Mouse (Mus musculus) ES-Bruce4 (cell line): ENCODE results near the gene Dpm3. TPM values are rescaled to one million over a fixed set of nuclear protein-coding genes. Genes with fewer than 3 reads are reported as not detected.
A peak's percentile ranks its signal among the peaks of the same experiment; 100 is the strongest.

ENCODE experiments used
- H3K27ac ChIP-seq: 2 replicates; pipeline ENCODE4 v1.5.1; 2012; ENCODE audit warnings: low read length, inconsistent platforms; ENCODE audit not compliant: insufficient read depth
- H3K27me3 ChIP-seq: 2 replicates; pipeline ENCODE4 v1.6.1; 2012; ENCODE audit warnings: mild to moderate bottlenecking, low read length, inconsistent platforms; ENCODE audit not compliant: control insufficient read depth, poor library complexity, insufficient read depth, severe bottlenecking
- H3K36me3 ChIP-seq: 2 replicates; pipeline ENCODE4 v1.6.1; 2012; ENCODE audit warnings: inconsistent platforms, mild to moderate bottlenecking, low read length, moderate library complexity; ENCODE audit not compliant: control insufficient read depth, poor library complexity, insufficient read depth, severe bottlenecking
- H3K4me1 ChIP-seq: one replicate; pipeline ENCODE4 v1.8.1; 2011; ENCODE audit warnings: low read length; ENCODE audit not compliant: control insufficient read depth, insufficient read depth
- H3K4me3 ChIP-seq: 2 replicates; pipeline ENCODE4 v1.5.1; 2011; ENCODE audit warnings: low read depth, mild to moderate bottlenecking, low read length
- H3K9ac ChIP-seq: 2 replicates; pipeline ENCODE4 v1.6.1; 2012; ENCODE audit warnings: low read depth, mild to moderate bottlenecking, inconsistent platforms; ENCODE audit not compliant: poor library complexity, severe bottlenecking
- H3K9me3 ChIP-seq: replicated peaks from 2 replicates; pipeline ENCODE4 v1.6.1; 2012; ENCODE audit warnings: mild to moderate bottlenecking, low read length, inconsistent platforms; ENCODE audit not compliant: control insufficient read depth, poor library complexity, insufficient read depth, severe bottlenecking
- CTCF ChIP-seq: IDR thresholded peaks from one replicate; pipeline ENCODE4 v1.8.1; 2011; ENCODE audit warnings: low read depth, low read length
- EP300 ChIP-seq: IDR thresholded peaks from 2 replicates; pipeline ENCODE4 v1.6.1; 2011; ENCODE audit warnings: low read depth, low read length; ENCODE audit not compliant: insufficient read depth
- POLR2A ChIP-seq: IDR thresholded peaks from one replicate; pipeline ENCODE4 v1.8.1; 2011; ENCODE audit warnings: low read length; ENCODE audit not compliant: insufficient read depth
- polyA plus RNA-seq: library from polyadenylated mRNA; stranded (reverse); fragments of >200 nt; gene quantifications from 2 replicates; pipeline ENCODE4 v1.2.4, GENCODE M21; 2011; ENCODE audit warnings: low read depth; ENCODE audit not compliant: missing spikeins, insufficient read depth, insufficient read length

Gene Dpm3
- 36.7 and 59.9 TPM in 2 replicates for polyA plus RNA-seq

DNA sequence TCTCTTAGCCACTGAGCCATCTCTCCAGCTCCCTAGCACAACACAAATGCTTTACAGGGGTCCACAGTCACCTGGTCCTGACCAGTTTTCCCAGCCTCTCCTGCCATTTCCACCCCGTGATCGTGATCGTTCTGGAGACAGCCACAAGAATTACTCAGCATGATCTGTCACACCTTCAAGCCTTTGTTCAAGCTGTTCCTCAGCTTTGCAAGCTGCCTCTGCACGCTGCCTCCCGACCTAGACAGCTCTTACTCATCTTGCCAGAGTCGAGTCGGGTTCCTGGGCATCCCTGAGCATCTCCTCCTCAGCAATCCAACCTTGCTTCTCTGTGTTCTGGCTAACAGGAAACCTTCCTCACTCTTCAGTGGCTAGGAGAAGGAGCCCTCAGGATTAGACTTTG is at the start of gene Dpm3:
Gene Dpm3 (plus strand): TSS at position 283 of the 400 bp plus-strand sequence.
- Histone ChIP-seq H3K4me3 (no peak within 1 kb of the TSS), H3K36me3 (no peaks in the 10 kb centered on the region), H3K27me3 (no peaks in the 10 kb centered on the region), H3K4me1 (peaks cover 2% of the 10 kb centered on the region), H3K27ac (no peak within 1 kb of the TSS), H3K9me3 (no peaks in the 10 kb centered on the region), H3K9ac (no peak within 1 kb of the TSS)
- TF ChIP-seq EP300 (no peak), CTCF (no peak), POLR2A (no peak)

DNA sequence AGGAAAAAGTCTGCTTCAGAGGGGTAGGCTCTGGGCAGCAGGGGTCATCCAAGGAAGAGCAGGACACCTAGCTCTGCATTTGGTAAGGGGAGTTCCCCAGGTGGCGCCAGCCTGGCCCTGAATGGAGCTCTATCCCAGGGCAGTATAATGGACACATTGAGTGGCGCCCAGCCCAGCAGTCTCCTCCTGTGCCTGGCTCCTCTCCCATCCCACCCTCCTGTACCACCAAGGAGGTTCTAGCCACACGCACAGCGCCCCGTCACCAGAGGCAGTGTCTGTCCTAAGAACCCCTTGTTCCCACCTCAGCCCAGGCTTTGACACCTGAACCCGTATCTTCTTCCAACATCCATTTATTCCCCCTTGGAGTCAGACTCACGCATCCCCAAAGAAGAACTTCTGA is 49.4 kb upstream of the Dpm3 start:
- no peak overlapping the region for H3K9ac ChIP-seq
- TF ChIP-seq POLR2A: no peak
- TF ChIP-seq CTCF: no peak
- no peak for TF ChIP-seq EP300
- no peaks in the 10 kb centered on the region for H3K4me1 ChIP-seq
- peaks cover 15% of the 10 kb centered on the region for H3K36me3 ChIP-seq
- H3K4me3 ChIP-seq: no peak overlapping the region
- H3K27ac ChIP-seq: no peak overlapping the region
- no peaks in the 10 kb centered on the region for H3K27me3 ChIP-seq
- no peaks in the 10 kb centered on the region for H3K9me3 ChIP-seq

DNA sequence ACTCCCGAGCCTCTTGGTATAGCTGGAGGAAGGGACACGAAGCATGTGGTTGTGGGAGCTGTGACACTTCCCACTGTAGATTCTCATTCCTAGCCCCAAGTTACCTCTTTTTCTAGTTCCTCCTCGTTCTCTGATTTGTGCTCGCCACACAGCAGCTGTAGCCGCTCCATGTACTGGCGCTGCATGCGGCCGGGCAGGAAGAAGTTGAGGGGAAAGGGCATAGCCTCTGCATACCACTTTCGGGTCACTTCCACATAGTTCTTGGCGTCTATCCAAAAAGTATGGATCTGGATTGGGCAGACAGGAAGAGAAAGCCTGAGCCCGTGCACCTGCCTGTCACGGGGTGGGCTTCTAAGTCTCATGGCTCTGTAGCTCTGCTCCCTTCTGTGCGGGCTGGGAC is 49.0 kb upstream of the Dpm3 start:
- Histone ChIP-seq H3K4me1 (no peaks in the 10 kb centered on the region), H3K4me3 (no peak overlapping the region), H3K9me3 (no peaks in the 10 kb centered on the region), H3K27me3 (no peaks in the 10 kb centered on the region), H3K9ac (no peak overlapping the region), H3K27ac (no peak overlapping the region), H3K36me3 (peaks cover 15% of the 10 kb centered on the region)
- no peak for TF ChIP-seq EP300
- TF ChIP-seq POLR2A: no peak
- TF ChIP-seq CTCF: no peak

DNA sequence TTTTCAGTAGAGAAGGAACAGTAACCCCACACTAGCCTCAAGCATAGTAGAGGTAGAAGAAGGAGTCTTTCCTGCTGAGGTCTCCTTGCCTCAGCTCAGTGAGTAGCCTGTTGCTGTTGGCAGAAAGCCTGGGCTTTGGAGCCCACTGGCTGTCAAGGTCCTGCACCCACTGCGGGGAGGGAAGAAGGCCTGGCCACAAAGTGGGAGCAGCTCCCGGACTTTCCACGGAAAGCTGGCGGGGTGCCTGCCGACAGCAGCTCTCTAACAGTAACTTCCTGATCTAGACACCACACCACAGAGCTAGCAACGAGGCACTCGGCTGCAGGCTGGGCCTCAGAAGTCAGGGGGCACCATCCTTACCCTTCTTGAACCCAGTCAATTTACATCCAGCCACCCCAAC is 48.4 kb upstream of the Dpm3 start:
- no peaks in the 10 kb centered on the region for H3K4me1 ChIP-seq
- H3K36me3 ChIP-seq: peaks cover 14% of the 10 kb centered on the region
- no peak overlapping the region for H3K9ac ChIP-seq
- H3K27ac ChIP-seq: no peak overlapping the region
- H3K27me3 ChIP-seq: no peaks in the 10 kb centered on the region
- TF ChIP-seq EP300 (no peak), CTCF (no peak), POLR2A (no peak)
- no peaks in the 10 kb centered on the region for H3K9me3 ChIP-seq
- no peak overlapping the region for H3K4me3 ChIP-seq

- Histone ChIP-seq H3K27ac (peak overlapping the region; percentile 37; the same call in 1 of the 2 replicates), H3K4me1 (no peaks in the 10 kb centered on the region), H3K9ac (peak overlapping the region; percentile 56), H3K4me3 (peak overlapping the region; percentile 86), H3K9me3 (no peaks in the 10 kb centered on the region), H3K27me3 (no peaks in the 10 kb centered on the region), H3K36me3 (peaks cover 6% of the 10 kb centered on the region; the same call in 1 of the 2 replicates)
- no peak for TF ChIP-seq POLR2A
- peak; percentile 37; the same call in 1 of the 2 replicates for TF ChIP-seq EP300
- TF ChIP-seq CTCF: no peak
These were observed 45.2 kb upstream of the Dpm3 start for GRCm38 (mm10) chr3:89213803-89214530.
